Mouse (Mus musculus): Measurements from ENCODE around the gene Fam129a.

DNA sequence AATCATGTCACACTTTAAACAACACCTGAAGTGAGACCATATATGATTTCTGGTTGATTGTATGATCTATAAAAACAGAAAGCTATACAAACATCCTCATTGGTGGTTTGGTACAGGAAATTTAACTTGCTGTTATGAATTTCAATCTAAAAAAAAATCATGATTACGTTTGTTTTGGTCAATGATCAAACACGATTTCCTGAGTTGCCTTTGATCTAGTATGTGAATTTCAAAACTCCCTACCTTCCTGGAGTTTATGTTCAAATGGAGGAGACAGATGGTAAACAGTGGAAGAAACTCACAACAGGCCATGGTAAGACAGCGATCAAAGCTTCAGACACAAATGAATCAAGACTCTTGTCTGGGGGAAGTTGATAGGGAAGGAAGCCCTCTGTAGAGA lies 65.7 kb downstream of the Fam129a start:
- TF ChIP-seq EP300 (IDR thresholded peaks at IDR 0.05) (no peak), CTCF (IDR thresholded peaks at IDR 0.05) (no peak)

Measured in lung, postnatal 0 days (tissue).